Mouse (Mus musculus): ENCODE measurements at regions not wholly inside any gene's neighbourhood (a gene's known extent, or its start where the extent isn't known, plus 50 kb on each side); places are given as distances from the start of the nearest gene placed in this dataset.

- TF ChIP-seq NELFE (IDR thresholded peaks at IDR 0.05; ENCODE audit: low read depth, low read length) (no peak), CTCF (conservative IDR thresholded peaks at IDR 0.05 in 1 of 2, IDR thresholded peaks at IDR 0.05 in 1 of 2; ENCODE audit: low read depth in 2 of 2, low read length in 2 of 2) (no peak), ZNF384 (IDR thresholded peaks at IDR 0.05; ENCODE audit: low read depth, low read length) (no peak), POLR2A (IDR thresholded peaks at IDR 0.05; ENCODE audit: low read depth, low read length) (no peak), TBP (conservative IDR thresholded peaks at IDR 0.05; ENCODE audit: low read depth, low read length) (no peak), RCOR1 (conservative IDR thresholded peaks at IDR 0.05; ENCODE audit: low read depth, low read length) (no peak), MAX (IDR thresholded peaks at IDR 0.05; ENCODE audit: low read length) (no peak), POLR2AphosphoS2 (IDR thresholded peaks at IDR 0.05; ENCODE audit: low read depth, low read length) (no peak), TCF12 (IDR thresholded peaks at IDR 0.05; ENCODE audit: low read depth, low read length) (no peak), EP300 (IDR thresholded peaks at IDR 0.05; ENCODE audit: low read length) (no peak)
Measured at GRCm38 (mm10) chr13:101527691-101528090, 240.3 kb downstream of the Pik3r1 start.

Measured in CH12.LX (cell line).